Mouse (Mus musculus): ENCODE measurements around the gene Dusp22. TPM values are rescaled to one million over a fixed set of nuclear protein-coding genes. Genes with fewer than 3 reads are reported as not detected.

Gene Dusp22
- polyA plus RNA-seq, 1 experiment from 2014 or later = 28.4 TPM

- H3K27me3 ChIP-seq (replicated peaks) = no peaks in the 10 kb centered on the region
- H3K27ac ChIP-seq = no peak overlapping the region
- H3K36me3 ChIP-seq = no peaks in the 10 kb centered on the region
- ATAC-seq (ENCODE audit: insufficient read depth, low FRiP score, low read depth) = no peak
- WGBS = 83% methylated on average over 8 of the region's 8 CpGs
- H3K9ac ChIP-seq = no peak overlapping the region
- no peaks in the 10 kb centered on the region for H3K4me1 ChIP-seq
- no peak overlapping the region for H3K4me2 ChIP-seq
- H3K4me3 ChIP-seq (replicated peaks) = no peak overlapping the region
- no peaks in the 10 kb centered on the region for H3K9me3 ChIP-seq
Observed at GRCm38 (mm10) chr13:30704246-30705095, 44.7 kb downstream of the Dusp22 start.

DNA sequence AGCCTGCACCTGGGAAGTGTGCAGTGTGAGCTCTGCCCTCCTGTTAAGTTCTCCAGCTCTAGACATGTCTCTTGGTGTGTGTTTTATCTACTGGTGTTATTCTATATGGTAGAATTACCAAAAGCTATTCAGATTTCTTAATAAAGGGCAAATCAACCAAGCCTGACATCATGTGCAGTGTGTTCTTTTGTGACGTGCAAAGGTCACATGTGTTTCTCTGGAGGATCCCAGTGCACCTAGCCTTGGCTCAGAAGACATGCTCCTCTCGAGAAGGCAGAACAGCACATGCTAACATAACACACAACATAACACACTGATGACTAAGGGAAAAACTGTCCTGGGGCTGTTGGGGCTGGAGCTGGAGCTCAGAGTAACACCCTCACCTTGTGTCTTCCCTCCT, 51.3 kb downstream of the Dusp22 start:
- no peak overlapping the region for H3K4me2 ChIP-seq
- no peaks in the 10 kb centered on the region for H3K27me3 ChIP-seq (replicated peaks)
- no peak overlapping the region for H3K9ac ChIP-seq
- H3K27ac ChIP-seq = no peak overlapping the region
- WGBS = 84% methylated on average over 2 of the region's 2 CpGs
- no peaks in the 10 kb centered on the region for H3K9me3 ChIP-seq
- ATAC-seq (ENCODE audit: insufficient read depth, low FRiP score, low read depth) = no peak
- no peaks in the 10 kb centered on the region for H3K4me1 ChIP-seq
- H3K4me3 ChIP-seq (replicated peaks) = no peak overlapping the region
- no peaks in the 10 kb centered on the region for H3K36me3 ChIP-seq

- Histone ChIP-seq H3K4me2 (no peak overlapping the region), H3K27ac (no peak overlapping the region), H3K27me3 (replicated peaks) (no peaks in the 10 kb centered on the region), H3K4me3 (replicated peaks) (no peak overlapping the region), H3K9me3 (no peaks in the 10 kb centered on the region), H3K4me1 (no peaks in the 10 kb centered on the region), H3K36me3 (no peaks in the 10 kb centered on the region), H3K9ac (no peak overlapping the region)
- no peak for ATAC-seq (ENCODE audit: insufficient read depth, low FRiP score, low read depth)
- 90% methylated on average over 3 of the region's 3 CpGs for WGBS
Observed at GRCm38 (mm10) chr13:30711711-30712110, 51.9 kb downstream of the Dusp22 start.

GRCm38 (mm10) chr13:30712280-30712679, 52.5 kb downstream of the Dusp22 start:
- H3K9me3 ChIP-seq = no peaks in the 10 kb centered on the region
- no peak overlapping the region for H3K27ac ChIP-seq
- 68% methylated on average over 6 of the region's 6 CpGs for WGBS
- no peaks in the 10 kb centered on the region for H3K36me3 ChIP-seq
- H3K4me3 ChIP-seq (replicated peaks) = no peak overlapping the region
- H3K4me2 ChIP-seq = no peak overlapping the region
- H3K27me3 ChIP-seq (replicated peaks) = no peaks in the 10 kb centered on the region
- no peak overlapping the region for H3K9ac ChIP-seq
- no peak for ATAC-seq (ENCODE audit: insufficient read depth, low FRiP score, low read depth)
- H3K4me1 ChIP-seq = no peaks in the 10 kb centered on the region

- no peaks in the 10 kb centered on the region for H3K27me3 ChIP-seq (replicated peaks)
- WGBS = 55% methylated on average over 3 of the region's 3 CpGs
- ATAC-seq (ENCODE audit: insufficient read depth, low FRiP score, low read depth) = no peak
- no peaks in the 10 kb centered on the region for H3K36me3 ChIP-seq
- no peaks in the 10 kb centered on the region for H3K9me3 ChIP-seq
- no peak overlapping the region for H3K4me2 ChIP-seq
- no peak overlapping the region for H3K9ac ChIP-seq
- no peaks in the 10 kb centered on the region for H3K4me1 ChIP-seq
- H3K27ac ChIP-seq = no peak overlapping the region
- no peak overlapping the region for H3K4me3 ChIP-seq (replicated peaks)
Observed at GRCm38 (mm10) chr13:30713621-30714020, 53.8 kb downstream of the Dusp22 start.

GRCm38 (mm10) chr13:30714552-30714951, 54.8 kb downstream of the Dusp22 start:
- WGBS = 79% methylated on average over 6 of the region's 6 CpGs
- Histone ChIP-seq H3K27ac (no peak overlapping the region), H3K36me3 (no peaks in the 10 kb centered on the region), H3K4me2 (no peak overlapping the region), H3K4me3 (replicated peaks) (no peak overlapping the region), H3K9me3 (no peaks in the 10 kb centered on the region), H3K9ac (no peak overlapping the region), H3K27me3 (replicated peaks) (no peaks in the 10 kb centered on the region), H3K4me1 (no peaks in the 10 kb centered on the region)
- ATAC-seq (ENCODE audit: insufficient read depth, low FRiP score, low read depth) = no peak

GRCm38 (mm10) chr13:30715060-30715459, 55.3 kb downstream of the Dusp22 start:
- ATAC-seq (ENCODE audit: insufficient read depth, low FRiP score, low read depth) = no peak
- 85% methylated on average over 7 of the region's 7 CpGs for WGBS
- no peak overlapping the region for H3K9ac ChIP-seq

DNA sequence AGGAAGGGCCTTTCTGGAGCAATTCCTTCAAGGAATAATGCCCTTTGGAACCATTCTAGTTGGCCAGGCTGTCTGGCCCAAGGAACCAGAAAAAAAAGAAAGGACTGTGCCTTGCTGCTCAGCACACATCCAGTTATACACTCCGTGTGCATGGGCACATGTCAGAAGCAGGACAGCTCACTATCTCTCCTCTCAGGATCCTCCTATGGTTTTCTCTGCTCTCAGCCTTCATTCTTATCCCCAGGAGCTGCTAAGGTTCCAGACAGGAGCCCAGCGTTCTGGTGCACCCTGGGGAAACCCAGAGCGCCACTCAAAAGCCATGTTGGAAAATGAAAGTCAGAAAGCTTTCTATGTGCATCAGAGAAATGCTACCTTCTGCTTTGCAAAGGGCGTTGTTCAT, 55.8 kb downstream of the Dusp22 start:
- WGBS = 85% methylated on average over 4 of the region's 4 CpGs
- H3K27me3 ChIP-seq (replicated peaks) = no peaks in the 10 kb centered on the region
- H3K36me3 ChIP-seq = no peaks in the 10 kb centered on the region
- H3K9ac ChIP-seq = no peak overlapping the region
- ATAC-seq (ENCODE audit: insufficient read depth, low FRiP score, low read depth) = no peak
- H3K4me3 ChIP-seq (replicated peaks) = no peak overlapping the region
- no peak overlapping the region for H3K27ac ChIP-seq
- no peaks in the 10 kb centered on the region for H3K9me3 ChIP-seq
- no peaks in the 10 kb centered on the region for H3K4me1 ChIP-seq
- no peak overlapping the region for H3K4me2 ChIP-seq

More at GRCm38 (mm10) chr13:30715060-30715459, 55.3 kb downstream of the Dusp22 start:
- Histone ChIP-seq H3K27ac (no peak overlapping the region), H3K4me3 (replicated peaks) (no peak overlapping the region), H3K4me1 (no peaks in the 10 kb centered on the region), H3K9me3 (no peaks in the 10 kb centered on the region), H3K4me2 (no peak overlapping the region), H3K36me3 (no peaks in the 10 kb centered on the region), H3K27me3 (replicated peaks) (no peaks in the 10 kb centered on the region)

DNA sequence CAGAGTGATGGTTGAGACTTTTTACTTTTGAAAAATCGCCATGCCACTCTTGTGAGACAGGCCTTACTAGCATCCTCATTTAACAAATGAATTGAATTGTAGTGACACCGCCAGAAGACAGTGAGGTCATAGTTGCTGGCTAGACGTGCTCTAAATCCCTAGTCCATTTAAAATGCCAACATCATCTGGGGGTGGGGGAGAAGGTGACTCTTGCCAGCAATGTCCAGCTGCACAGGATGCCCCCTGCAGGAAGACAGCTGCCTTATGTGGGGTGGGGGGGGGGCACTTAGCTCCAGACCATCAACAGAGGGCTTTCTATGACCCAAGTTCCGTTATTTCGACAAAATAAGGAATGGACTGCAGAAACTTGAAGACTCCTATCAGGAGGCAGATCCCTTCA, 56.8 kb downstream of the Dusp22 start:
- H3K9me3 ChIP-seq = no peaks in the 10 kb centered on the region
- no peak overlapping the region for H3K4me2 ChIP-seq
- H3K4me3 ChIP-seq (replicated peaks) = no peak overlapping the region
- no peak for ATAC-seq (ENCODE audit: insufficient read depth, low FRiP score, low read depth)
- H3K9ac ChIP-seq = no peak overlapping the region
- no peaks in the 10 kb centered on the region for H3K36me3 ChIP-seq
- no peaks in the 10 kb centered on the region for H3K4me1 ChIP-seq
- WGBS = 61% methylated on average over 5 of the region's 5 CpGs
- H3K27me3 ChIP-seq (replicated peaks) = no peaks in the 10 kb centered on the region
- H3K27ac ChIP-seq = no peak overlapping the region

DNA sequence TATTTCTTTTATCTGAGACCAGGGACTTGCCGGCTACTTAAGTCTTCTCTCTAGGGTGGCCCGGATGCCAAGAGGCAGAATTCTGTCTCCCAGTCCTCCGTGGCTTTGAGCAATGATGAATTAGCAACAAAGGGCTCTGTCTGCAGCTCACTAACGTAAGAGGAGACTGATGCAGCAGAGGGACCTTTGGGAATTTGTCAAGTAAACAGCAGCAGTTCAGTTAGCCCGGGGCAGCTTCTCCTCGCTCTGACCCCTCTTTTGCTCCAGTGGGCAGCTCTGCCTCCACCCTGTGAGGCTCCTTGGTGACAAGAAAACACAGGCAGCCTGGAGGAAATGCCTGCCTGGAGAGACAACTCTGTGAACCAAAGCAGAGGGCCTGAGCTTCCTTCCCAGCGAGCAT, 62.8 kb downstream of the Dusp22 start:
- H3K4me2 ChIP-seq = no peak overlapping the region
- H3K4me1 ChIP-seq = peaks cover 6% of the 10 kb centered on the region; the same call in 1 of the 2 replicates
- ATAC-seq (ENCODE audit: insufficient read depth, low FRiP score, low read depth) = no peak
- H3K4me3 ChIP-seq (replicated peaks) = no peak overlapping the region
- H3K27ac ChIP-seq = no peak overlapping the region
- H3K9ac ChIP-seq = no peak overlapping the region
- H3K9me3 ChIP-seq = no peaks in the 10 kb centered on the region
- no peaks in the 10 kb centered on the region for H3K36me3 ChIP-seq
- 11% methylated on average over 7 of the region's 7 CpGs for WGBS
- no peaks in the 10 kb centered on the region for H3K27me3 ChIP-seq (replicated peaks)

GRCm38 (mm10) chr13:30723258-30723657, 63.5 kb downstream of the Dusp22 start:
- Histone ChIP-seq H3K4me1 (peaks cover 6% of the 10 kb centered on the region; the same call in 1 of the 2 replicates), H3K9me3 (no peaks in the 10 kb centered on the region), H3K4me3 (replicated peaks) (no peak overlapping the region), H3K4me2 (no peak overlapping the region), H3K27me3 (replicated peaks) (no peaks in the 10 kb centered on the region), H3K27ac (no peak overlapping the region), H3K9ac (no peak overlapping the region), H3K36me3 (no peaks in the 10 kb centered on the region)
- no peak for ATAC-seq (ENCODE audit: insufficient read depth, low FRiP score, low read depth)
- 42% methylated on average over 5 of the region's 5 CpGs for WGBS

- 57% methylated on average over 8 of the region's 8 CpGs for WGBS
- H3K4me3 ChIP-seq (replicated peaks) = no peak overlapping the region
- ATAC-seq (ENCODE audit: insufficient read depth, low FRiP score, low read depth) = no peak
- H3K4me1 ChIP-seq = peaks cover 6% of the 10 kb centered on the region; the same call in 1 of the 2 replicates
- no peaks in the 10 kb centered on the region for H3K27me3 ChIP-seq (replicated peaks)
- H3K9ac ChIP-seq = no peak overlapping the region
- no peaks in the 10 kb centered on the region for H3K36me3 ChIP-seq
- no peaks in the 10 kb centered on the region for H3K9me3 ChIP-seq
- H3K27ac ChIP-seq = no peak overlapping the region
- no peak overlapping the region for H3K4me2 ChIP-seq
Observed at GRCm38 (mm10) chr13:30723858-30724257, 64.1 kb downstream of the Dusp22 start.
